Mouse (Mus musculus) G1E (cell line): Measurements from ENCODE around the gene Pip4k2b.

Source experiments
- CTCF ChIP-seq: IDR thresholded peaks from 2 replicates; pipeline ENCODE4 v1.5.1; 2012; ENCODE audit warnings: low read depth, low read length, inconsistent platforms, mixed read lengths
- TAL1 ChIP-seq: conservative IDR thresholded peaks from 2 replicates; pipeline ENCODE4 v1.6.1; 2012; ENCODE audit warnings: low read depth, low read length, inconsistent platforms, mixed read lengths

- TF ChIP-seq CTCF, result no peak
- no peak for TF ChIP-seq TAL1
Measured at GRCm38 (mm10) chr11:97668160-97668559, 76.3 kb downstream of the Pip4k2b start.
